Mouse (Mus musculus): ENCODE data around the gene Ddx3x. TPM values are rescaled to one million over a fixed set of nuclear protein-coding genes. Genes with fewer than 3 reads are reported as not detected.

The Ddx3x gene
- polyA plus RNA-seq, 2 experiments, result 34.5 to 54.5 TPM

DNA sequence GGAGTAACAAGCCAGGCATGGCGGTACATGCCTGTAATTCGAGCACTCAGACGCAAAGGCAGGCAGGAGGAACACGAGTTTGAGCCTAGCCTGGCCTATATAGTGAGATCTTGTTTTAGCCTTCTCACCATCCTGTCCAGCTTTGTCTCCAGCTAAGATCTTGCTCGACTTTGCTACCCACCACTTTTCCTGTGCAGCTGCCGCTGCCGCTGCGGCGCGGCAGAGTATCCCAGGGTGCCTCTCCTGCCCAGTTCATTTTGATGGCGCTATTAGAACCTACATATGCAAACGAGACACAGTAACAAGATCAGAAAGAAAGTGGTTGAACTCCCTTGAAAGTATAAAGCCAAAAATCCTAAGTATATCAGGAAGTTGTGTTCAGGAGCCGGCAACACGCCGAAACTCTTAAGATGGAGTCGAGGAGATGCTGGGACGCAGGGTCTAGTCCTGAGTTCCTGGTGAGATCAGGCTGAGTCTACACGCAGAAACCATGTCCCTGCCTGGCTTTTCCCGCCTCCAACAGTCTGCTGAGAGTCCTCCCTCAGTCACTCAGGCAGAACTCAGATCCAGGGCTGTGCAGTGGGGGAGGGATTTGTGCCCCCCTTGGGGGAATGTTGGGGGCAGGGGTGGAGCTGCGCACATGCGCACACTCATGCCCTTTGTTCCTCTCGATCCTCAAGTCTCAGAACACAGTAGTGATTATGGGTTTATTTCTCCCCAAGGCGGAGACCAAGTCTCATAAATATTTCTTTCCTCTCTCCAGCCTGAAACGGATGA is 38.3 kb upstream of the Ddx3x start:
- Histone ChIP-seq H3K4me3 (ENCODE audit: insufficient read depth in 1 of 2, low read depth in 2 of 2, low read length in 2 of 2) (peak overlapping the region; percentile 61 to 72), H3K9me3 (ENCODE audit: control insufficient read depth, low read length) (no peaks in the 10 kb centered on the region), H3K27me3 (ENCODE audit: control insufficient read depth, insufficient read depth, low read length) (no peaks in the 10 kb centered on the region), H3K9ac (replicated peaks) (peak overlapping the region; percentile 68), H3K4me1 (replicated peaks; ENCODE audit: control insufficient read depth in 2 of 2, insufficient read depth in 2 of 2, low read length in 1 of 2) (peaks cover 0 to 13% of the 10 kb centered on the region in 2 experiments; a peak in 2 of 4 replicates), H3K36me3 (replicated peaks; ENCODE audit: control insufficient read depth, insufficient read depth, low read depth) (no peaks in the 10 kb centered on the region), H3K27ac (peak overlapping the region; percentile 69), H3K4me2 (ENCODE audit: low read depth) (peak overlapping the region; percentile 73)
- DNase-seq (ENCODE audit: low read depth in 3 of 3, low spot score in 3 of 3) (peak in 2 of 3 experiments; percentile 33 to 49), ATAC-seq (ENCODE audit: insufficient read depth) (peak; percentile 80)
- 9% methylated on average over 24 of the region's 24 CpGs for WGBS (ENCODE audit: insufficient replicate concordance)
- TF ChIP-seq CTCF (IDR thresholded peaks at IDR 0.05; ENCODE audit: low read depth) (no peak), EP300 (IDR thresholded peaks at IDR 0.05; ENCODE audit: low read depth) (no peak)

DNA sequence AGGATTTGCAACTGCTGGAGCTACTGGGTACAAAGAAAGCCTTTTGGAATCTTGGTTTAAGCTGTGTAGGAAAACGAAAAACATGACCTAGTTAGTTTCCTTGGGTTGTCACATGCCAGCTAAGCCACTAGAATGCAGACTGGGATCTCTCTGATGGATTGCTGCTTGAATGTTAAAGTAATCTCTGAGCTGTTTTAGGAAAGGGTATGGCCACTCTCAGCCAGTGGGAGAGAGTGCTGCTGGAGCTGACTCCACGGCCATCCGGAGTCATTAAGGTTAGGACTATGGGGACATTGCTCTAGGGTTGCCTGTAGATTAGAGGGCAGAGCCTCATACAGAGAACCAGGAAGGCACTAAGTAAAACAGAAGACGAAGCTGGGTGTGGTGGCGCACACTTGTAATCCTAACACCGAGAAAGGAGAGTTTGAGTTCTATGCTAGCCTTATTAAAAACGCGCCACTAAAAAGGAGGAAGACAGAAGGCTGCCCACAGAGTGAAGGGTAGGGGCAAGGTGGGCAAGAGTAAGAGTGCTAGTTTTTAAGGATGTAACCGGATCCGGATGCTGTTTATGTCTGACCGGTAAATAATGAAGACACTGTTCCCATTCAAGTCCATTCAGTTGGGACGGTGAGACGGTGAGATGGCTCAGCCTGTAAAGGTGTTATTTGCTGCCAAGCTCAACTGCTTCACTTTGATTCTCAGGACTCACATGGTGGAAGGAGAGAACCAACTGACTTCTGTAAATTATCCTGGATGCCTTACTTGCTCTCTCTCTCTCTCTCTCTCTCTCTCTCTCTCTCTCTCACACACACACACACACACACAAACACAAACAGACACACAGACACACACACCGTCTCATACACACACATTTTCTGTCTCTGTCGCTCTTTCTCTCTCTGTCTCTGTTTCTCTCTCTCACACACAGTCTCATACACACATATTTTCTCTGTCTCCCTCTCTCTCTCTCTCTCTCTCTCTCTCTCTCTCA is 37.3 kb upstream of the Ddx3x start:
- H3K9me3 ChIP-seq (ENCODE audit: control insufficient read depth, low read length), result no peaks in the 10 kb centered on the region
- no peaks in the 10 kb centered on the region for H3K36me3 ChIP-seq (replicated peaks; ENCODE audit: control insufficient read depth, insufficient read depth, low read depth)
- no peaks in the 10 kb centered on the region for H3K27me3 ChIP-seq (ENCODE audit: control insufficient read depth, insufficient read depth, low read length)
- ATAC-seq (ENCODE audit: insufficient read depth) (peak; percentile 51; the same call in 1 of the 2 replicates), DNase-seq (ENCODE audit: low read depth in 3 of 3, low spot score in 3 of 3) (no peak)
- 23% methylated on average over 15 of the region's 15 CpGs for WGBS (ENCODE audit: insufficient replicate concordance)
- peak overlapping the region; percentile 61 to 72 for H3K4me3 ChIP-seq (ENCODE audit: insufficient read depth in 1 of 2, low read depth in 2 of 2, low read length in 2 of 2)
- TF ChIP-seq CTCF (IDR thresholded peaks at IDR 0.05; ENCODE audit: low read depth), result no peak
- TF ChIP-seq EP300 (IDR thresholded peaks at IDR 0.05; ENCODE audit: low read depth), result no peak
- peak overlapping the region; percentile 69 for H3K27ac ChIP-seq
- peak overlapping the region; percentile 73 for H3K4me2 ChIP-seq (ENCODE audit: low read depth)
- peak overlapping the region; percentile 68 for H3K9ac ChIP-seq (replicated peaks)
- peaks cover 0 to 13% of the 10 kb centered on the region in 2 experiments; a peak in 2 of 4 replicates for H3K4me1 ChIP-seq (replicated peaks; ENCODE audit: control insufficient read depth in 2 of 2, insufficient read depth in 2 of 2, low read length in 1 of 2)

DNA sequence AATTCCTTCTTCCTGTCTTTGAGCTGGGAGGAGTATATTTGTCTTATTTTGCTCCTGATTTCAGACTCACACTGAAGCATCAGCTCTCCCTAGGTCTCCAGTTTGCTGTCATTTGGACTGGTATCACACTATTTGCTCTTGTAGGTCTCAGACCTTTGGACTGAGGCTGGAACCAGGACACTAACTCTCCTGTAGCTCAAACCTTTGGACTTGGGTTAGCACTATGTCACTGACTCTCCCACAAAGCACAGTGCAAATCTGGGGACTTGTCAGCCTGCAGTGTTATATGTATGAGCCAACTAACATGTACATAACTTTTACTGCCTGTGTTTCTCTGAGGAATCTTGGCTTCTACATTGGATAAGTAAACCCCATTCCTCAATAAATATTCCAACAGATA is 36.2 kb upstream of the Ddx3x start:
- no peak for DNase-seq (ENCODE audit: low read depth in 3 of 3, low spot score in 3 of 3)
- no peaks in the 10 kb centered on the region for H3K36me3 ChIP-seq (replicated peaks; ENCODE audit: control insufficient read depth, insufficient read depth, low read depth)
- H3K27me3 ChIP-seq (ENCODE audit: control insufficient read depth, insufficient read depth, low read length), result no peaks in the 10 kb centered on the region
- ATAC-seq (ENCODE audit: insufficient read depth), result peak; percentile 38
- H3K4me1 ChIP-seq (replicated peaks; ENCODE audit: control insufficient read depth in 2 of 2, insufficient read depth in 2 of 2, low read length in 1 of 2), result peaks cover 0 to 13% of the 10 kb centered on the region in 2 experiments; a peak in 2 of 4 replicates
- peak overlapping the region; percentile 18; the same call in 1 of the 2 replicates for H3K4me2 ChIP-seq (ENCODE audit: low read depth)
- no peak overlapping the region for H3K27ac ChIP-seq
- H3K9me3 ChIP-seq (ENCODE audit: control insufficient read depth, low read length), result no peaks in the 10 kb centered on the region
- TF ChIP-seq EP300 (IDR thresholded peaks at IDR 0.05; ENCODE audit: low read depth), result no peak
- no peak for TF ChIP-seq CTCF (IDR thresholded peaks at IDR 0.05; ENCODE audit: low read depth)
- no peak overlapping the region for H3K4me3 ChIP-seq (ENCODE audit: insufficient read depth in 1 of 2, low read depth in 2 of 2, low read length in 2 of 2)
- no peak overlapping the region for H3K9ac ChIP-seq (replicated peaks)

DNA sequence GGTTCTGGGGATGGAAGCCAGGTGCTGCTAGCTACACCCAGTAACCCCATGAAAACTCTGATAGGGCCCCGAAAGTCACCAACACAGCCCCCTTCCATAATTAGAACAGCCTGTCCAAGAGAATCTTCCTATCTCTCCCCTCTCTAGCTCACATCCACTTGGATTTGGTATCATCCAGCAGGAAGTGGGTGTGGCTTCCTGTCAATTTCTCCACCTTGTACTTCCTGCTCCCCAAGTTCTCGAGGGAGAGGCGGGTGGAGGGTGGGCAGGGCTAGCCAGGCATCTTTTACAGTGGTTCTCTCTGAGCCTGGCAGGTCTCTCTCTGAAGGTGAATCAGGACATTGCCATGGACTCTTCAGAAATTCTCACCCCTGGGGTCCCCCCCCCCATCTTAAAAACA is 35.7 kb upstream of the Ddx3x start:
- Histone ChIP-seq H3K36me3 (replicated peaks; ENCODE audit: control insufficient read depth, insufficient read depth, low read depth) (no peaks in the 10 kb centered on the region), H3K4me3 (ENCODE audit: insufficient read depth in 1 of 2, low read depth in 2 of 2, low read length in 2 of 2) (no peak overlapping the region), H3K4me2 (ENCODE audit: low read depth) (peak overlapping the region; percentile 18; the same call in 1 of the 2 replicates), H3K27ac (no peak overlapping the region), H3K4me1 (replicated peaks; ENCODE audit: control insufficient read depth in 2 of 2, insufficient read depth in 2 of 2, low read length in 1 of 2) (peaks cover 0 to 13% of the 10 kb centered on the region in 2 experiments; a peak in 2 of 4 replicates), H3K27me3 (ENCODE audit: control insufficient read depth, insufficient read depth, low read length) (no peaks in the 10 kb centered on the region), H3K9ac (replicated peaks) (no peak overlapping the region), H3K9me3 (ENCODE audit: control insufficient read depth, low read length) (no peaks in the 10 kb centered on the region)
- DNase-seq (ENCODE audit: low read depth in 3 of 3, low spot score in 3 of 3) (no peak), ATAC-seq (ENCODE audit: insufficient read depth) (no peak)
- TF ChIP-seq EP300 (IDR thresholded peaks at IDR 0.05; ENCODE audit: low read depth) (no peak), CTCF (IDR thresholded peaks at IDR 0.05; ENCODE audit: low read depth) (no peak)
- 26% methylated on average over 3 of the region's 3 CpGs for WGBS (ENCODE audit: insufficient replicate concordance)
